Mouse (Mus musculus) limb, embryonic 10.5 days (tissue): ENCODE measurements at regions not wholly inside any gene's neighbourhood (a gene's known extent, or its start where the extent isn't known, plus 50 kb on each side); places are given as distances from the start of the nearest gene placed in this dataset.

ENCODE experiments used
- DNase-seq: peaks from one replicate; pipeline ENCODE4 v3.0.0-alpha.2; 2017; ENCODE audit warnings: low spot score
- H3K27ac ChIP-seq: fragments of 300-500 bp; sonication (generic); 2 replicates; pipeline ENCODE4 v1.5.1; 2016; ENCODE audit warnings: mild to moderate bottlenecking
- H3K27me3 ChIP-seq: fragments of 300-500 bp; sonication (generic); 2 replicates; pipeline ENCODE4 v1.6.1; 2016; ENCODE audit warnings: low read depth, mild to moderate bottlenecking; ENCODE audit not compliant: poor library complexity, severe bottlenecking
- H3K36me3 ChIP-seq: fragments of 300-500 bp; sonication (generic); 2 replicates; pipeline ENCODE4 v1.6.1; 2016; ENCODE audit warnings: mild to moderate bottlenecking, moderate library complexity
- H3K4me1 ChIP-seq: fragments of 300-500 bp; sonication (generic); 2 replicates; pipeline ENCODE4 v1.6.1; 2016
- H3K4me3 ChIP-seq: fragments of 300-500 bp; sonication (generic); 2 replicates; pipeline ENCODE4 v1.5.1; 2016; ENCODE audit warnings: mild to moderate bottlenecking, moderate library complexity
- H3K9me3 ChIP-seq: fragments of 300-500 bp; sonication (generic); replicated peaks from 2 replicates; pipeline ENCODE4 v1.6.1; 2016; ENCODE audit warnings: mild to moderate bottlenecking
- WGBS: fragments of 180-500 bp; shearing (Covaris S2); methylation state at CpG from one replicate; pipeline ENCODE4 v1.1.7; 2016; 5-methylcytosine and 5-hydroxymethylcytosine counted together

DNA sequence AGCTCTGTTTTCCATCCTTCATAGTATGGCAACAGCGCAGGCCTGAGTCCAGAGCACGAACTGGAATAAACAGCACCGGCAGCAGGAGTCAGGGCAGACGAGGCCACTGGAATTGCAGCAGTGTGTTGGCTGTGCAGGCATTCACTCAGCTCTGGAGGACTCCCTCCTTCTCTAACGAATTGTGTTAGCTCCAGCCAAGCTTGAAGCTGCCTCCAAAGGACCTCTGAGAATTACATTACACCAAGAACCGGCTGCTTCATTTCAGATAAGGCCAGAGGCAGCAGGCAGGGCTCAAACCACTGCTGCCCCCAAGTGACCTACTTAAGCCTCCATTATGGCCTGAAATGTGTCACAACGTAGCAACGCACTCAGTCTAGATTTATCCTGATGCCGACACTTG lies 162.5 kb upstream of the Igfbp7 start:
- Histone ChIP-seq H3K4me3 (no peak overlapping the region), H3K4me1 (no peaks in the 10 kb centered on the region), H3K36me3 (no peaks in the 10 kb centered on the region), H3K27ac (no peak overlapping the region), H3K9me3 (no peaks in the 10 kb centered on the region), H3K27me3 (no peaks in the 10 kb centered on the region)
- WGBS, result 82% methylated on average over 9 of the region's 9 CpGs
- DNase-seq, result no peak

GRCm38 (mm10) chr5:77568121-77568520 lies 160.3 kb upstream of the Igfbp7 start:
- 87% methylated on average over 5 of the region's 5 CpGs for WGBS

GRCm38 (mm10) chr5:77552580-77552979 lies 144.7 kb upstream of the Igfbp7 start:
- no peak overlapping the region for H3K27ac ChIP-seq
- H3K9me3 ChIP-seq, result no peaks in the 10 kb centered on the region
- DNase-seq, result no peak
- no peak overlapping the region for H3K4me3 ChIP-seq
- WGBS, result 85% methylated on average over 5 of the region's 5 CpGs
- no peaks in the 10 kb centered on the region for H3K27me3 ChIP-seq
- H3K4me1 ChIP-seq, result no peaks in the 10 kb centered on the region
- H3K36me3 ChIP-seq, result no peaks in the 10 kb centered on the region

More at GRCm38 (mm10) chr5:77568121-77568520, 160.3 kb upstream of the Igfbp7 start:
- Histone ChIP-seq H3K9me3 (no peaks in the 10 kb centered on the region), H3K27ac (no peak overlapping the region), H3K27me3 (no peaks in the 10 kb centered on the region), H3K4me1 (no peaks in the 10 kb centered on the region), H3K4me3 (no peak overlapping the region), H3K36me3 (no peaks in the 10 kb centered on the region)
- no peak for DNase-seq

DNA sequence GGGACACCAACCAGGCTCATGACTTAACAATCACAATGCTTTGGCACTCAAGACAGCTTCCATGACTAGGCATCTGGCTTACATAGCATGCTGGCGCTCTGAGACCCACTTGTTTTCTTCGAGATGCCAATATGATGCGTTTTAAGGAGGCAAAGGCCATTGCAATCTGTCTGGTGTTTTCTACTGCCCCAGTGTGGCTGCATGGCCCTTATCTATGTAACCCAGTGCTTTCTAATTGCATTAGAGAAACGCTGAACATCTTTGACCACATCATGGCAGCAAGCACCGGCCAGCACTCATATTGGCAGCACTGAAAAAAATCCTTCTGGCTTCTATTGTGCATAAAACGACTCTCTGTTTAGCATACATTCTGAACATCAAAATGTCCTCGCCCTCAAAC lies 144.2 kb upstream of the Igfbp7 start:
- no peaks in the 10 kb centered on the region for H3K4me1 ChIP-seq
- peak; percentile 18 for DNase-seq
- no peak overlapping the region for H3K4me3 ChIP-seq
- no peaks in the 10 kb centered on the region for H3K9me3 ChIP-seq
- H3K27me3 ChIP-seq, result no peaks in the 10 kb centered on the region
- 88% methylated on average over 7 of the region's 7 CpGs for WGBS
- H3K36me3 ChIP-seq, result no peaks in the 10 kb centered on the region
- no peak overlapping the region for H3K27ac ChIP-seq

GRCm38 (mm10) chr5:77546001-77546620 lies 138.3 kb upstream of the Igfbp7 start:
- no peak overlapping the region for H3K4me3 ChIP-seq
- DNase-seq, result no peak
- no peaks in the 10 kb centered on the region for H3K4me1 ChIP-seq
- H3K27me3 ChIP-seq, result no peaks in the 10 kb centered on the region
- WGBS, result 72% methylated on average over 13 of the region's 13 CpGs
- H3K27ac ChIP-seq, result no peak overlapping the region
- H3K9me3 ChIP-seq, result no peaks in the 10 kb centered on the region
- H3K36me3 ChIP-seq, result no peaks in the 10 kb centered on the region

- H3K27ac ChIP-seq, result no peak overlapping the region
- 82% methylated on average over 19 of the region's 19 CpGs for WGBS
- no peaks in the 10 kb centered on the region for H3K9me3 ChIP-seq
- H3K4me1 ChIP-seq, result peaks cover 10% of the 10 kb centered on the region
- no peak overlapping the region for H3K4me3 ChIP-seq
- DNase-seq, result no peak
- H3K36me3 ChIP-seq, result no peaks in the 10 kb centered on the region
- no peaks in the 10 kb centered on the region for H3K27me3 ChIP-seq
Observed at GRCm38 (mm10) chr5:77532261-77533015, 124.6 kb upstream of the Igfbp7 start.

DNA sequence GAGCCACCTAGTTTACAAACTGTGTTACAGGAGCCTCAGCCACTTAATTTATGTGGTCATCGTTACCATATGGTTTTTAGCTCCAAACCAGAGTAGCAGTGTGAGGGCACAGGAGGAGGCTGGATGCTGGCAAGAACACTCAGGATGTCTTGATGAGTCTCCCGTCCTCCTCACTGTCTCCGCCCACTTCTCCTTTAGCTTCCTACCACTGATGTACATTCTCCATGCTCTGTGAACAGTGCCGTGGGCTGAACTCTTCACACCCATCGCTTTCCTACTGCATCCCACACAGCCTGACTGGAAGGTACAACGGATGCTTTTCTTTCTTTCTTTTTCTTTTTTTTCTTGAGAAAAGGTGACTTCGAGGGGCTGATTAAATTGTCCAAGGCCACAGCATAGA lies 122.5 kb upstream of the Igfbp7 start:
- no peaks in the 10 kb centered on the region for H3K36me3 ChIP-seq
- 88% methylated on average over 7 of the region's 7 CpGs for WGBS
- no peak for DNase-seq
- H3K4me1 ChIP-seq, result peaks cover 10% of the 10 kb centered on the region
- H3K27ac ChIP-seq, result no peak overlapping the region
- no peaks in the 10 kb centered on the region for H3K27me3 ChIP-seq
- H3K4me3 ChIP-seq, result no peak overlapping the region
- no peaks in the 10 kb centered on the region for H3K9me3 ChIP-seq

- no peaks in the 10 kb centered on the region for H3K4me1 ChIP-seq
- WGBS, result 83% methylated on average over 4 of the region's 4 CpGs
- no peaks in the 10 kb centered on the region for H3K27me3 ChIP-seq
- no peak overlapping the region for H3K4me3 ChIP-seq
- no peaks in the 10 kb centered on the region for H3K9me3 ChIP-seq
- DNase-seq, result no peak
- no peak overlapping the region for H3K27ac ChIP-seq
- H3K36me3 ChIP-seq, result no peaks in the 10 kb centered on the region
Observed at GRCm38 (mm10) chr5:77517252-77517651, 109.4 kb upstream of the Igfbp7 start.

GRCm38 (mm10) chr5:77515448-77515847 lies 107.6 kb upstream of the Igfbp7 start:
- Histone ChIP-seq H3K27ac (no peak overlapping the region), H3K36me3 (no peaks in the 10 kb centered on the region), H3K4me1 (no peaks in the 10 kb centered on the region), H3K9me3 (no peaks in the 10 kb centered on the region), H3K4me3 (no peak overlapping the region), H3K27me3 (no peaks in the 10 kb centered on the region)
- DNase-seq, result no peak
- 90% methylated on average over 7 of the region's 7 CpGs for WGBS

GRCm38 (mm10) chr5:77502684-77503083 lies 94.8 kb upstream of the Igfbp7 start:
- Histone ChIP-seq H3K36me3 (no peaks in the 10 kb centered on the region), H3K4me3 (no peak overlapping the region), H3K4me1 (no peaks in the 10 kb centered on the region), H3K9me3 (no peaks in the 10 kb centered on the region), H3K27me3 (no peaks in the 10 kb centered on the region), H3K27ac (no peak overlapping the region)
- DNase-seq, result no peak
- 86% methylated on average over 5 of the region's 5 CpGs for WGBS

GRCm38 (mm10) chr5:77499949-77500460 lies 92.2 kb upstream of the Igfbp7 start:
- Histone ChIP-seq H3K4me1 (no peaks in the 10 kb centered on the region), H3K4me3 (no peak overlapping the region), H3K27ac (no peak overlapping the region), H3K9me3 (no peaks in the 10 kb centered on the region), H3K36me3 (no peaks in the 10 kb centered on the region), H3K27me3 (no peaks in the 10 kb centered on the region)
- no peak for DNase-seq
- WGBS, result 71% methylated on average over 5 of the region's 5 CpGs

DNA sequence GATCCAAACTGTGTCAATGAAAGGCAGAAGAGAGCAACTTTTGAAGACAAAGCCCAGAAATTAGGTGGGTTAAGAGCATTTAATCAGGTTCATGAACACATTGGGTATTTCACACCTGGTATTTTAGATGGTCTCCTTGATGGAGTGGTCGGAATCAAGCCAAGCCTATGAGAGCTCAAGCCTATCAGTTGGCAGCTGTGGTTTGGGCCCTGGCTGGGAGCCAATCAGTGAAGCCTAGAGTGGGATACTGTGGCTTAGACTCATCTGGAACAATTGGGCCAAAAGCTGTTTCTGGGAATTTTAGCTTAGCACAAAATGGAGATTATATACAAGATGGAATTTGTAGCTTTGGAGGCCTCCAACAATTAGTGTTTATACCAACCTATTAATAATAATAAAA lies 86.8 kb upstream of the Igfbp7 start:
- H3K4me1 ChIP-seq, result 0 out of 2 replicates have a peak, but pooled peaks cover under 1% of the 10 kb centered on the region
- H3K4me3 ChIP-seq, result no peak overlapping the region
- no peak overlapping the region for H3K27ac ChIP-seq
- H3K36me3 ChIP-seq, result no peaks in the 10 kb centered on the region
- 98% methylated on average over 1 of the region's 1 CpGs for WGBS
- no peak for DNase-seq
- H3K9me3 ChIP-seq, result no peaks in the 10 kb centered on the region
- H3K27me3 ChIP-seq, result no peaks in the 10 kb centered on the region

DNA sequence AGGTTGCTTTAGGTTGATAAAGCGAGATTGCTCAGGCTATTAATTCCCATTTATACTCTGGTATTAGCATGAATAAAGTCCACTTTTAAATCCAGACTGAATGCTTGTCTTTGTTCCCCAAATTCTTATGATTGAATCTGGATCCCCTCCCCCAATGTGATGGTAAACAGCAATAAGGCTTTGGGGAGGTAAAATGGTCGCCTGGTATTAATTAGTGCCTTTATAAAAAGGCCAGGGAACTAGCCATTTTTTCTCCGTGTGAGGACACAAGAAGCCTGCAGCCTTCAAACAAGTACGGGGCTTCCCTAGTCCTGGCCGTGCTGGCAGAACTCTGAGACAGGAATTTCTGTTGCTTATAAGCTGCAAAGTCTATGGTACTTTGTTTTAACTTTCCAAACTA lies 81.1 kb upstream of the Igfbp7 start:
- no peaks in the 10 kb centered on the region for H3K27me3 ChIP-seq
- H3K27ac ChIP-seq, result peak overlapping the region; percentile 91
- H3K4me1 ChIP-seq, result peaks cover 41% of the 10 kb centered on the region
- H3K4me3 ChIP-seq, result no peak overlapping the region
- no peaks in the 10 kb centered on the region for H3K9me3 ChIP-seq
- no peaks in the 10 kb centered on the region for H3K36me3 ChIP-seq
- 31% methylated on average over 5 of the region's 5 CpGs for WGBS
- DNase-seq, result peak; percentile 35
